Mouse (Mus musculus) liver, postnatal 0 days (tissue): Measurements from ENCODE around the gene Ubl7. TPM values are rescaled to one million over a fixed set of nuclear protein-coding genes. Genes with fewer than 3 reads are reported as not detected.

Source experiments
- ATAC-seq: fragments of 200-750 bp; cut with Nextera tagmentation; 2 replicates; pipeline ENCODE4 v1.8.0; 2017; ENCODE audit warnings: mild to moderate bottlenecking, moderate library complexity
- DNase-seq: peaks from one replicate; pipeline ENCODE4 v3.0.0-alpha.2; 2016
- H3K27ac ChIP-seq: fragments of 300-500 bp; sonication (generic); 2 replicates; pipeline ENCODE4 v1.5.1; 2014; ENCODE audit warnings: antibody characterized with exemption, moderate library complexity, mild to moderate bottlenecking, low read depth
- H3K27me3 ChIP-seq: fragments of 300-500 bp; sonication (generic); 2 replicates; pipeline ENCODE4 v1.6.1; 2014; ENCODE audit warnings: low read length, control low read depth, mixed read lengths; ENCODE audit not compliant: insufficient read depth
- H3K36me3 ChIP-seq: fragments of 300-500 bp; sonication (generic); replicated peaks from 2 replicates; pipeline ENCODE4 v1.6.1; 2014; ENCODE audit warnings: mild to moderate bottlenecking, control low read depth, low read length, moderate library complexity, mixed read lengths; ENCODE audit not compliant: insufficient read depth
- H3K4me1 ChIP-seq: fragments of 300-500 bp; sonication (generic); 2 replicates; pipeline ENCODE4 v1.6.1; 2014; ENCODE audit warnings: antibody characterized with exemption, mild to moderate bottlenecking, control low read depth; ENCODE audit not compliant: insufficient read depth
- H3K4me2 ChIP-seq: fragments of 300-500 bp; sonication (generic); 2 replicates; pipeline ENCODE4 v1.6.1; 2014; ENCODE audit warnings: low read depth, mild to moderate bottlenecking, low read length, moderate library complexity, mixed read lengths
- H3K4me3 ChIP-seq: fragments of 300-500 bp; sonication (generic); 2 replicates; pipeline ENCODE4 v1.5.1; 2014; ENCODE audit warnings: low read depth, low read length
- H3K9ac ChIP-seq: fragments of 300-500 bp; sonication (generic); replicated peaks from 2 replicates; pipeline ENCODE4 v1.6.1; 2014; ENCODE audit warnings: mild to moderate bottlenecking, moderate library complexity
- H3K9me3 ChIP-seq: fragments of 300-500 bp; sonication (generic); 2 replicates; pipeline ENCODE4 v1.6.1; 2016; ENCODE audit warnings: mild to moderate bottlenecking, control low read depth, low read length, mixed read lengths
- CTCF ChIP-seq: sonication (generic); IDR thresholded peaks from 2 replicates; pipeline ENCODE4 v1.5.1; 2016; ENCODE audit warnings: antibody characterized with exemption, low read depth
- EP300 ChIP-seq: IDR thresholded peaks from 2 replicates; pipeline ENCODE4 v1.6.1; 2016; ENCODE audit warnings: antibody characterized with exemption, low read depth, mild to moderate bottlenecking
- WGBS: fragments of 180-500 bp; shearing (Covaris S2); extraction: QIAGEN DNeasy Blood & Tissue Kit; methylation state at CpG from one replicate; pipeline ENCODE4 v1.1.7; 2014; ENCODE audit not compliant: insufficient replicate concordance; 5-methylcytosine and 5-hydroxymethylcytosine counted together
- polyA plus RNA-seq: library from polyadenylated mRNA; unstranded; fragments of >200 nt; fragmentation: Nextera tagmentation; extraction: Ambion mirVana; gene quantifications from 2 replicates; pipeline ENCODE4 v1.2.1, GENCODE M21; 2015

Gene Ubl7
- polyA plus RNA-seq, 1 experiment from 2014 or later: 51.2 TPM

GRCm38 (mm10) chr9:57923046-57923445, 12.3 kb downstream of the Ubl7 start:
- Histone ChIP-seq H3K27me3 (no peaks in the 10 kb centered on the region), H3K4me3 (no peak overlapping the region), H3K27ac (no peak overlapping the region), H3K4me2 (no peak overlapping the region), H3K9ac (no peak overlapping the region), H3K4me1 (no peaks in the 10 kb centered on the region; the same call in 1 of the 2 replicates), H3K9me3 (no peaks in the 10 kb centered on the region), H3K36me3 (peaks cover 69% of the 10 kb centered on the region)
- ATAC-seq (no peak), DNase-seq (no peak)
- WGBS: 83% methylated on average over 3 of the region's 3 CpGs
- no peak for TF ChIP-seq EP300
- no peak for TF ChIP-seq CTCF

GRCm38 (mm10) chr9:57931166-57931767, 20.5 kb downstream of the Ubl7 start:
- ATAC-seq: no peak
- Histone ChIP-seq H3K27me3 (no peaks in the 10 kb centered on the region), H3K9ac (no peak overlapping the region), H3K4me3 (no peak overlapping the region), H3K4me1 (no peaks in the 10 kb centered on the region; the same call in 1 of the 2 replicates), H3K27ac (no peak overlapping the region), H3K9me3 (no peaks in the 10 kb centered on the region), H3K4me2 (no peak overlapping the region), H3K36me3 (peaks cover 16% of the 10 kb centered on the region)
- TF ChIP-seq EP300: no peak
- no peak for TF ChIP-seq CTCF
- WGBS: 44% methylated on average over 5 of the region's 5 CpGs
- DNase-seq: no peak

GRCm38 (mm10) chr9:57932253-57932652, 21.5 kb downstream of the Ubl7 start:
- H3K4me2 ChIP-seq: no peak overlapping the region
- H3K9me3 ChIP-seq: no peaks in the 10 kb centered on the region
- no peak for ATAC-seq
- H3K36me3 ChIP-seq: peaks cover 8% of the 10 kb centered on the region
- no peak overlapping the region for H3K9ac ChIP-seq
- H3K4me3 ChIP-seq: no peak overlapping the region
- H3K27ac ChIP-seq: no peak overlapping the region
- 0 out of 2 replicates have a peak, but pooled peaks cover under 1% of the 10 kb centered on the region for H3K27me3 ChIP-seq
- H3K4me1 ChIP-seq: no peaks in the 10 kb centered on the region; the same call in 1 of the 2 replicates
- TF ChIP-seq CTCF: no peak
- no peak for TF ChIP-seq EP300
- DNase-seq: no peak
- WGBS: 56% methylated on average over 3 of the region's 3 CpGs

GRCm38 (mm10) chr9:57932831-57933602, 22.2 kb downstream of the Ubl7 start:
- no peak overlapping the region for H3K4me3 ChIP-seq
- H3K4me2 ChIP-seq: no peak overlapping the region
- TF ChIP-seq CTCF (no peak), EP300 (no peak)
- no peaks in the 10 kb centered on the region for H3K4me1 ChIP-seq
- peaks cover 2% of the 10 kb centered on the region for H3K36me3 ChIP-seq
- H3K9ac ChIP-seq: no peak overlapping the region
- H3K9me3 ChIP-seq: no peaks in the 10 kb centered on the region
- DNase-seq: no peak
- H3K27ac ChIP-seq: no peak overlapping the region
- ATAC-seq: no peak
- peaks cover 7% of the 10 kb centered on the region; the same call in 1 of the 2 replicates for H3K27me3 ChIP-seq
- 54% methylated on average over 6 of the region's 6 CpGs for WGBS

GRCm38 (mm10) chr9:57935683-57936437, 25.1 kb downstream of the Ubl7 start:
- 31% methylated on average over 6 of the region's 6 CpGs for WGBS
- Histone ChIP-seq H3K27me3 (peaks cover 34% of the 10 kb centered on the region), H3K36me3 (no peaks in the 10 kb centered on the region), H3K9ac (no peak overlapping the region), H3K9me3 (no peaks in the 10 kb centered on the region), H3K27ac (no peak overlapping the region), H3K4me2 (no peak overlapping the region), H3K4me3 (no peak overlapping the region), H3K4me1 (peaks cover 6% of the 10 kb centered on the region)
- ATAC-seq (peak; percentile 56; the same call in 1 of the 2 replicates), DNase-seq (peak; percentile 86)
- TF ChIP-seq CTCF (peak; percentile 92), EP300 (no peak)

DNA sequence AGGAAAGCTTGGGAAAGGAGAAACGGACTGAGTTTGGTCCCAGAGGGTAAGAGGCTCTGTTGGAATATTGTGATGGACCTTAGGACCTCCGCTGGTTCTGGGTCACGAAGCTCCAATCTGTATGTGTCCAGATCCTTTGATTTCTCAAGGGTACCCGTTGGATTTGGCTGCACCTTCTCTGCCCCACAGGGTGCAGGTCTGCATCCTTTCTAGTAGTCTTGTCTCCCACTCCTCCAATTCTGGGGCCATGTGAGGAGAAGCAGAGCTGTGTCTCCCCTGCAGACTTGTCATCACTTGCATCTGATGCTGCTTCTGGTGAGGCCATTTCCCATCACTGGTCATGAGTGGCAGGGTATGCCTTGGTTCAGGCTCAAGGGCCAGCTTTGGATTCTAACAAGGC, 26.4 kb downstream of the Ubl7 start:
- peaks cover 47% of the 10 kb centered on the region for H3K27me3 ChIP-seq
- H3K36me3 ChIP-seq: no peaks in the 10 kb centered on the region
- WGBS: 76% methylated on average over 4 of the region's 4 CpGs
- ATAC-seq (no peak), DNase-seq (no peak)
- peaks cover 7% of the 10 kb centered on the region for H3K4me1 ChIP-seq
- no peak overlapping the region for H3K4me3 ChIP-seq
- no peaks in the 10 kb centered on the region for H3K9me3 ChIP-seq
- H3K9ac ChIP-seq: no peak overlapping the region
- no peak overlapping the region for H3K4me2 ChIP-seq
- no peak overlapping the region for H3K27ac ChIP-seq
- TF ChIP-seq CTCF: no peak
- no peak for TF ChIP-seq EP300
